Mouse (Mus musculus): Measurements from ENCODE around the gene Atp8b4. TPM values are rescaled to one million over a fixed set of nuclear protein-coding genes. Genes with fewer than 3 reads are reported as not detected.

The Atp8b4 gene
- polyA plus RNA-seq, 1 experiment from 2014 or later: 0.99 TPM

GRCm38 (mm10) chr2:126341521-126341920 is 159.0 kb downstream of the Atp8b4 start:
- Histone ChIP-seq H3K4me1 (ENCODE audit: control insufficient read depth, insufficient read depth, low read length) (no peaks in the 10 kb centered on the region), H3K27me3 (ENCODE audit: control insufficient read depth, insufficient read depth, low read length) (no peaks in the 10 kb centered on the region), H3K4me3 (replicated peaks; ENCODE audit: low read length) (no peak overlapping the region), H3K9me3 (replicated peaks; ENCODE audit: control insufficient read depth, low read length) (no peaks in the 10 kb centered on the region), H3K36me3 (ENCODE audit: control insufficient read depth, insufficient read depth, low read length) (no peaks in the 10 kb centered on the region), H3K4me2 (ENCODE audit: low read depth, low read length) (no peak overlapping the region), H3K9ac (ENCODE audit: low read length) (no peak overlapping the region), H3K27ac (ENCODE audit: low read length) (no peak overlapping the region)
- 93% methylated on average over 8 of the region's 8 CpGs for WGBS
- ATAC-seq (ENCODE audit: insufficient read depth, low FRiP score): no peak

GRCm38 (mm10) chr2:126340201-126340600 is 160.3 kb downstream of the Atp8b4 start:
- no peaks in the 10 kb centered on the region for H3K27me3 ChIP-seq (ENCODE audit: control insufficient read depth, insufficient read depth, low read length)
- ATAC-seq (ENCODE audit: insufficient read depth, low FRiP score): no peak
- H3K4me3 ChIP-seq (replicated peaks; ENCODE audit: low read length): no peak overlapping the region
- H3K9me3 ChIP-seq (replicated peaks; ENCODE audit: control insufficient read depth, low read length): no peaks in the 10 kb centered on the region
- H3K27ac ChIP-seq (ENCODE audit: low read length): no peak overlapping the region
- 84% methylated on average over 7 of the region's 7 CpGs for WGBS
- H3K36me3 ChIP-seq (ENCODE audit: control insufficient read depth, insufficient read depth, low read length): no peaks in the 10 kb centered on the region
- H3K4me2 ChIP-seq (ENCODE audit: low read depth, low read length): no peak overlapping the region
- no peaks in the 10 kb centered on the region for H3K4me1 ChIP-seq (ENCODE audit: control insufficient read depth, insufficient read depth, low read length)
- no peak overlapping the region for H3K9ac ChIP-seq (ENCODE audit: low read length)

GRCm38 (mm10) chr2:126339516-126339915 is 161.0 kb downstream of the Atp8b4 start:
- 83% methylated on average over 8 of the region's 8 CpGs for WGBS
- no peak overlapping the region for H3K4me2 ChIP-seq (ENCODE audit: low read depth, low read length)
- no peaks in the 10 kb centered on the region for H3K27me3 ChIP-seq (ENCODE audit: control insufficient read depth, insufficient read depth, low read length)
- no peak overlapping the region for H3K9ac ChIP-seq (ENCODE audit: low read length)
- H3K36me3 ChIP-seq (ENCODE audit: control insufficient read depth, insufficient read depth, low read length): no peaks in the 10 kb centered on the region
- no peak for ATAC-seq (ENCODE audit: insufficient read depth, low FRiP score)
- no peak overlapping the region for H3K27ac ChIP-seq (ENCODE audit: low read length)
- H3K4me3 ChIP-seq (replicated peaks; ENCODE audit: low read length): no peak overlapping the region
- H3K9me3 ChIP-seq (replicated peaks; ENCODE audit: control insufficient read depth, low read length): no peaks in the 10 kb centered on the region
- no peaks in the 10 kb centered on the region for H3K4me1 ChIP-seq (ENCODE audit: control insufficient read depth, insufficient read depth, low read length)

- ATAC-seq (ENCODE audit: insufficient read depth, low FRiP score): no peak
- H3K9me3 ChIP-seq (replicated peaks; ENCODE audit: control insufficient read depth, low read length): no peaks in the 10 kb centered on the region
- no peaks in the 10 kb centered on the region for H3K4me1 ChIP-seq (ENCODE audit: control insufficient read depth, insufficient read depth, low read length)
- H3K27ac ChIP-seq (ENCODE audit: low read length): no peak overlapping the region
- H3K27me3 ChIP-seq (ENCODE audit: control insufficient read depth, insufficient read depth, low read length): no peaks in the 10 kb centered on the region
- H3K9ac ChIP-seq (ENCODE audit: low read length): no peak overlapping the region
- H3K36me3 ChIP-seq (ENCODE audit: control insufficient read depth, insufficient read depth, low read length): no peaks in the 10 kb centered on the region
- no peak overlapping the region for H3K4me3 ChIP-seq (replicated peaks; ENCODE audit: low read length)
- H3K4me2 ChIP-seq (ENCODE audit: low read depth, low read length): no peak overlapping the region
- 75% methylated on average over 5 of the region's 5 CpGs for WGBS
Measured at GRCm38 (mm10) chr2:126337143-126337542, 163.3 kb downstream of the Atp8b4 start.

GRCm38 (mm10) chr2:126331794-126332193 is 168.7 kb downstream of the Atp8b4 start:
- H3K4me2 ChIP-seq (ENCODE audit: low read depth, low read length): no peak overlapping the region
- WGBS: 94% methylated on average over 3 of the region's 3 CpGs
- no peak overlapping the region for H3K4me3 ChIP-seq (replicated peaks; ENCODE audit: low read length)

GRCm38 (mm10) chr2:126323206-126323605 is 177.3 kb downstream of the Atp8b4 start:
- 59% methylated on average over 7 of the region's 7 CpGs for WGBS
- Histone ChIP-seq H3K4me3 (replicated peaks; ENCODE audit: low read length) (no peak overlapping the region), H3K4me1 (ENCODE audit: control insufficient read depth, insufficient read depth, low read length) (no peaks in the 10 kb centered on the region), H3K27me3 (ENCODE audit: control insufficient read depth, insufficient read depth, low read length) (no peaks in the 10 kb centered on the region), H3K27ac (ENCODE audit: low read length) (no peak overlapping the region), H3K9ac (ENCODE audit: low read length) (no peak overlapping the region), H3K4me2 (ENCODE audit: low read depth, low read length) (no peak overlapping the region), H3K9me3 (replicated peaks; ENCODE audit: control insufficient read depth, low read length) (no peaks in the 10 kb centered on the region), H3K36me3 (ENCODE audit: control insufficient read depth, insufficient read depth, low read length) (no peaks in the 10 kb centered on the region)
- no peak for ATAC-seq (ENCODE audit: insufficient read depth, low FRiP score)

More at GRCm38 (mm10) chr2:126331794-126332193, 168.7 kb downstream of the Atp8b4 start:
- H3K36me3 ChIP-seq (ENCODE audit: control insufficient read depth, insufficient read depth, low read length): no peaks in the 10 kb centered on the region
- H3K9me3 ChIP-seq (replicated peaks; ENCODE audit: control insufficient read depth, low read length): no peaks in the 10 kb centered on the region
- no peak overlapping the region for H3K9ac ChIP-seq (ENCODE audit: low read length)
- H3K27ac ChIP-seq (ENCODE audit: low read length): no peak overlapping the region
- H3K4me1 ChIP-seq (ENCODE audit: control insufficient read depth, insufficient read depth, low read length): no peaks in the 10 kb centered on the region
- no peak for ATAC-seq (ENCODE audit: insufficient read depth, low FRiP score)
- H3K27me3 ChIP-seq (ENCODE audit: control insufficient read depth, insufficient read depth, low read length): no peaks in the 10 kb centered on the region

GRCm38 (mm10) chr2:126322631-126323031 is 177.8 kb downstream of the Atp8b4 start:
- Histone ChIP-seq H3K9me3 (replicated peaks; ENCODE audit: control insufficient read depth, low read length) (no peaks in the 10 kb centered on the region), H3K9ac (ENCODE audit: low read length) (no peak overlapping the region), H3K27ac (ENCODE audit: low read length) (no peak overlapping the region), H3K4me1 (ENCODE audit: control insufficient read depth, insufficient read depth, low read length) (no peaks in the 10 kb centered on the region), H3K4me3 (replicated peaks; ENCODE audit: low read length) (no peak overlapping the region), H3K4me2 (ENCODE audit: low read depth, low read length) (no peak overlapping the region), H3K27me3 (ENCODE audit: control insufficient read depth, insufficient read depth, low read length) (no peaks in the 10 kb centered on the region), H3K36me3 (ENCODE audit: control insufficient read depth, insufficient read depth, low read length) (no peaks in the 10 kb centered on the region)
- no peak for ATAC-seq (ENCODE audit: insufficient read depth, low FRiP score)
- WGBS: 75% methylated on average over 15 of the region's 15 CpGs

GRCm38 (mm10) chr2:126318071-126318470 is 182.4 kb downstream of the Atp8b4 start:
- Histone ChIP-seq H3K9ac (ENCODE audit: low read length) (no peak overlapping the region), H3K27me3 (ENCODE audit: control insufficient read depth, insufficient read depth, low read length) (no peaks in the 10 kb centered on the region), H3K36me3 (ENCODE audit: control insufficient read depth, insufficient read depth, low read length) (no peaks in the 10 kb centered on the region), H3K4me1 (ENCODE audit: control insufficient read depth, insufficient read depth, low read length) (no peaks in the 10 kb centered on the region), H3K27ac (ENCODE audit: low read length) (no peak overlapping the region), H3K4me3 (replicated peaks; ENCODE audit: low read length) (no peak overlapping the region), H3K9me3 (replicated peaks; ENCODE audit: control insufficient read depth, low read length) (no peaks in the 10 kb centered on the region), H3K4me2 (ENCODE audit: low read depth, low read length) (no peak overlapping the region)
- WGBS: 91% methylated on average over 6 of the region's 6 CpGs
- ATAC-seq (ENCODE audit: insufficient read depth, low FRiP score): no peak

- Histone ChIP-seq H3K4me3 (replicated peaks; ENCODE audit: low read length) (no peak overlapping the region), H3K27ac (ENCODE audit: low read length) (no peak overlapping the region), H3K27me3 (ENCODE audit: control insufficient read depth, insufficient read depth, low read length) (no peaks in the 10 kb centered on the region), H3K36me3 (ENCODE audit: control insufficient read depth, insufficient read depth, low read length) (no peaks in the 10 kb centered on the region), H3K9me3 (replicated peaks; ENCODE audit: control insufficient read depth, low read length) (no peaks in the 10 kb centered on the region), H3K9ac (ENCODE audit: low read length) (no peak overlapping the region), H3K4me2 (ENCODE audit: low read depth, low read length) (no peak overlapping the region), H3K4me1 (ENCODE audit: control insufficient read depth, insufficient read depth, low read length) (no peaks in the 10 kb centered on the region)
- no peak for ATAC-seq (ENCODE audit: insufficient read depth, low FRiP score)
- WGBS: 31% methylated on average over 3 of the region's 3 CpGs
Measured at GRCm38 (mm10) chr2:126316942-126317341, 183.5 kb downstream of the Atp8b4 start.

GRCm38 (mm10) chr2:126316346-126316745 is 184.1 kb downstream of the Atp8b4 start:
- Histone ChIP-seq H3K27me3 (ENCODE audit: control insufficient read depth, insufficient read depth, low read length) (no peaks in the 10 kb centered on the region), H3K9me3 (replicated peaks; ENCODE audit: control insufficient read depth, low read length) (no peaks in the 10 kb centered on the region), H3K4me3 (replicated peaks; ENCODE audit: low read length) (no peak overlapping the region), H3K36me3 (ENCODE audit: control insufficient read depth, insufficient read depth, low read length) (no peaks in the 10 kb centered on the region), H3K9ac (ENCODE audit: low read length) (no peak overlapping the region), H3K4me2 (ENCODE audit: low read depth, low read length) (no peak overlapping the region), H3K27ac (ENCODE audit: low read length) (no peak overlapping the region), H3K4me1 (ENCODE audit: control insufficient read depth, insufficient read depth, low read length) (no peaks in the 10 kb centered on the region)
- no peak for ATAC-seq (ENCODE audit: insufficient read depth, low FRiP score)
- WGBS: 87% methylated on average over 2 of the region's 2 CpGs

All from stomach, embryonic 16.5 days (tissue).